Mouse (Mus musculus) monocyte, adult 2 months (primary cell): ENCODE results near the gene Slc28a3.

ENCODE experiments used
- DNase-seq, 2 experiments: peaks; one replicate each; pipeline ENCODE4 v3.0.0; 2022; ENCODE audit warnings: low spot score in 2 of 2, low read depth in 1 of 2

Gene Slc28a3

DNA sequence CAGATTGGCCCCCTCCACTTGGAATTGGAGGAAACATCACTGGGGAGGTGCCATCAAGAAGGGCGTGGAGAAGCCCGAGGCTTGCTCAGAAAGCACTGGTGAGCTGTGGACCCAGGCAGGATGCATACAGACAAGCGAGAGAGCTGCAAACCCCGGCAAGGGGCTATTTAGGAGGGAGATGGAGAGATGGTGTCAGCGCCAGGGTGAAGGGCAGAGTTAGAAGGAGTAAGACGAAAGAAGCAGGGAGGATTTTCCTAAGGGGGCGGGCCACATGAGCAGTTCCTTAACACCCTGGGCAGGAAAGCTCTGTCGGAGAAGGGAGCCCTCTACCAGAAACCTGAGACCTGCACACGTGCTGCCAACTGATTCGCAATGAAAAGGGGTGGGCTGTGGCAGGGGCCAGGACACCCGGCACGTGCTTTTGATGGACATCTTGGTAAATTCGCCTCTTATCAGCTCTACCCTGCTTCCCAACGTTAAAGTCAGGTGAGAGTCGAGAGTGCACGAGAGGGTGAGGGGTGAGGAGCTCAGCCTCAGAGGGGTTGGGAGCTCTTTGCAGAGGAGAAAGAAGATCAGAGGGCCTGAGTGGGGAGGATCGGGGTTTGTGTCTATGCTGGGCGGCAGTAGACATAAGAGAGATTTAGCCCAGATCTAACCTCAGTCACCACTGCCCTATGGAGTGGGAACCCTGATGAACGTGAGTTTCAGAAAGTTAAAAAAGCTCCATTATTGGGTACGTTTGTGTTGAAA, 87.5 kb downstream of the Slc28a3 start:
- DNase-seq = no peak

DNA sequence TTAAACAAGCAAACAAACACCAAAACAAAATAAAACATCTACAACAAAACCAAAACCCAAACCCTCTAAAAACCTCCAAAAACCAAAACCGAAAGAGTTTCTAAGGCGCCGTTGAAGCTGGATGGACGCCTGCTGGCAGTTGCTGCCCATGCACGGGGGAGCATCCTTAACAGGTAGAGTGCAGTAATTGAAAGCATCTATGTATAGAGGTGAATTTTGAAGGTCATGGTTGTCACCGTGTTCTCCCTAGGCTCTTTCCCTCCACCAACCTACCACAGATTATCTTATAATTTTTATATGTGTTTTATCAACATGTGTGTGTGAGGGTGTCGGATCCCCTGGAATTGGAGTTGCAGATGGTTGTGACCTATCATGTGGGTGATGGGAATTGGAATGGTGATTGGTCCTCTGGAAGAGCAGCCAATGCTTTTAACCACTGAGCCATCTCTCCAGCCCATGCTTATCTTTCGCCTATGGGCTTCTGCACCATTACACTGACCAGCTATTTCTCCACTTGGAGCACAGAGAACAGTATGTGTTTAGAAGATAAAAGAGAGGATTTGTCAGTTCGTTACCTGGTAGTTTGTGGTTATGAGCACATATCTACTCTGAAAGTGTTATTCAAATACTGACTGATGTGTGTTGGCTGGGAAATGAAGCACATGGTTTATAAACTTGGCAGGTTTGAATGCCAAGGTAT, 89.2 kb downstream of the Slc28a3 start:
- DNase-seq = no peak

DNA sequence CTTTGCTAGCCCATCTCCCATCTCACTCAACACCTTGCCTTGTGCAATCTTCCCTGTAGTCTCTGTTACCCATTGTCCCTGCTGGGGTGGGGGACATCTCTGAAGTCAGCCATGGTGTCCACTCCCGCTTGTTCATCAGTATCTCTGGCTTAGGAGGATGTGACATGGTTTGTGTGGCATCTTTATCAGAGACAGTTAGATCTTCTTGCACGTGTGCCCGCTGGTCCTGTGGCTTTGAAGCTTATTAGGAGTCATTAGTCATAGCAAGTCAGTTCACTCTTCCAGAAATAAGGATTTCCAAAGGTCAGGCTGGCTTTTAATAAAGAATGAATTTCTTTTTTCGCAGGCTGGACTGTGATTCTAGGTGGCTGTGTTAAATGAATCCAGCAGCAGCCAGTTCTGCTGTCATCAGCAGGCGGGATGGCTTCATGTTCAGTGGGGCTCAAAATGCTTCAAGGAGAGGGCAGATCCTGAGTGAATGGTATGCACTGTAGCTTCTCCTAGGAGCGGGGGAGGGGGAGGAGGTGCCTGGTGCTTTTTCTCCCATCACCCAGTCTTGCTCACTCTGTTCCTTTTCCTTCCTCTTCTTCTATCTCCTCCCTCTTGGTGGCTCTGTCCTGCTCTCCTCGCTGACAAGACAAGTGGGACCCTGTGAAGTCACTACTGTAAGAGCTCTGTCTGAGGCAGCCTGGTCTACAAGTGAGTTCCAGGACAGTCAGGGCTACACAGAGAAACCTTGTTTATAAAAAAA, 89.9 kb downstream of the Slc28a3 start:
- DNase-seq = no peak

DNA sequence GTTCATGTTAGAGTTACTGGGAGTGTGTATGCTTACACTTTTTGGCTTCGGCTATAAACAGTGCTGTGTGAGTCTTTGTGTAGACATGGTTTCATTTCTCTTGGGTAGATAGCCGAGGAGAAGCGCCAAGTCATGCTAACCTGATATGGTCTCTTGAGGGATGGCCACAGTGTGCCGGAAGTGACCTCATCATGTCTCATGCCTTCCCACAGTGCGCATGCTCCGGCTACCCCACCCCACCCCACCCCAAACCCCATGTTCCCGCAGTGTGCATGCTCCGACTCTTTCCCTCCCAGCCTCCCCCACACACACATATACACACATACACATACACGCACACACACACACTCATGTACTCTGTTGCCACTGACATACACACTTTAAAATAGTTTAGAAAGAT, 90.6 kb downstream of the Slc28a3 start:
- DNase-seq = no peak

DNA sequence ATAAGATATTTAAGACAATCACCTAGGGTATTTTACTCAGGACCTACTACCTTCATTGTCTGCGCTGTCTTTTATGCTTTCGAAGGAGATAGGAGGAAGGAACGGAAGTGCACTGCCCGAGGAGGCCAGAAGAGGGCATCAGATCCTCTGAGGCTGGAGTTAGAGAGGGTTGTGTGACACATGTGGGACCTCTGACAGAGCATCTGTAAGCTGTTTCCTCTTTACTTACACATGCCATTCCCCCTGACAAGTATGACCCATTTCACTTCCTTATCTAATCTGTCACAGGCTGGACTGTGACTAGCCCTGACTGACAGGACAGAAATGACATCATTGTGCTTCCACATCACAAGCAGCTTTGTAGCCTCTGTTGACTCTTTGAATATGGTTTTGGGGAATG, 94.4 kb downstream of the Slc28a3 start:
- DNase-seq = peak; percentile 21 to 34

DNA sequence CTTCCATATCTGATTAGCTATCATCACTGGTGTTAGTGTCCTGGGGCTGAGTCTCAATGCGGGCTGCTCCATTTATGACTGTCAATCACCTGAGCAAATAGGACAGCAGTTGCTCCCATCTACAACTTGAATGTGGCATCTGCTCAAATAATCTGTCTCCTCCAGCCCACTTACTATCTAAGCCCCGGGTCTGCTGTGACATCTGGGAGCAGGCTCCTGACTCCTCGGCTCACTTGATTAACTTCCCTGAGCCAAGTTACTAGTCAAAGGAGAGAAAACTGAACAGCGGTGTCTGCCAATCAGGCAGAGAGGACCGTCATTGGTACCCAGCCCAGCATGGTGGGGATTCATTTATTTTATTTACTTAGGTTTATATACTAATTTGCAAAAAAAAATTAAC, 95.0 kb downstream of the Slc28a3 start:
- DNase-seq = no peak

DNA sequence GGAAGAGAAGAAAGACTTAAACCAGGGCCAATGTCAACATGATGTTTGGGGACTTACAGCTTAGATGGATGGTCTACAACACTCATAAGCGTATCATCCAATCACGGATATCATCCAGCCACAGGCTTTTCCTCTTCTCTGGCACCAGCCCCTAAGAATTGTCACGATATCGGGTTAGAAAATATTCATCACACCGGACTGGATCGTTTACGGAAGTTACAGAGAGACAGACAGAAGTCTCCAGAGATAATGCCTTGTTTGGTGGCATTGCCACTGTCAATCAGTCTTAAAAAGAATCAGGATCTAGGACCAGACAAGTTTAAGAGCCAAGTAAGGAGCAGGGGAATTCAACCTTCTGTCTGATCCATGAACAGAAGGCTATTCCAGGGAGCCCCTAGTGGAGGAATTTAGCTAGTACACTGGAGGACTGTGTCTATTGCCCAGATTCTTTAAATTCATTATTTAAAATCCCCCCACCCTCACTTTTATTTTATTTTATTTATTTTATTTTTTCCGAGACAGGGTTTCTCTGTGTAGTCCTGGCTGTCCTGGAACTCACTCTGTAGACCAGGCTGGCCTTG, 96.4 kb downstream of the Slc28a3 start:
- DNase-seq = no peak

DNA sequence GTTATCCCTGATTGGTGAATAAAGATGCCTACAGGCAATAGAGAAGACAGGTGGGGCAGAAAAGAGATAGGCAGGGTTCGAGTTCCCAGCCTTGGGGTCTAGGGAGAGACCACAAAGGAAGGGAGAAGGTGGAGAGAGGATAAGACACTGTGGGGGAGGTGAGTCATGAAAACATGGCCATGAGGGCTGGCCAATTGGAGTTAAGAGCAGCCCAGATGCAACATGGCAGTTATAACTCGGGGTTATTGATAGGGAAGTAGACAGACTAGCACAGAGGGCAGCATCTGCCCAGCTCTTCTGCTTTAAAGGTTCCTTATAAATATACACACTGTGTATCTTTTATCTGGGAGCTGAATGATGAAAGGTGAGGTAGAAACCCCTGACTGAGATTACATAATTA, 98.8 kb downstream of the Slc28a3 start:
- DNase-seq = no peak

DNA sequence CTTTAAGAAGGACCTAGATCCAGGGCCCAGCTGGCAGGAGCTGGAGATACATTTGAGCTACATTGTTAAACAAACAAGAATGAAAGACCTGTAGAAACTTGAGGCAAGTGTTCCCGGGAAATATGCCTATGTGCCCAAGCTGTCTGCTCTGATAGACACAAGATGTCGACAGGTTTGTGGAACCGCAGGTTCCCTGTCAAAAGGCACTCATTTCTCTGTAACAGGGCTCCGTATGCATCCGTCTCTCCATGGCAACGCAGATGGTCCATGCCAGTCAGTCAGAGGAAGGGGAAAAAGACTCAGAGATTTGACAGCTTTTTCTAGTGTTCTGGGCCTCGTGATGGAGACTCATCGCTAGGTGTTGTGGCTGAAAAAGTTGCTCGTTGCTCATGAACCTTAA, 99.4 kb downstream of the Slc28a3 start:
- DNase-seq = no peak

DNA sequence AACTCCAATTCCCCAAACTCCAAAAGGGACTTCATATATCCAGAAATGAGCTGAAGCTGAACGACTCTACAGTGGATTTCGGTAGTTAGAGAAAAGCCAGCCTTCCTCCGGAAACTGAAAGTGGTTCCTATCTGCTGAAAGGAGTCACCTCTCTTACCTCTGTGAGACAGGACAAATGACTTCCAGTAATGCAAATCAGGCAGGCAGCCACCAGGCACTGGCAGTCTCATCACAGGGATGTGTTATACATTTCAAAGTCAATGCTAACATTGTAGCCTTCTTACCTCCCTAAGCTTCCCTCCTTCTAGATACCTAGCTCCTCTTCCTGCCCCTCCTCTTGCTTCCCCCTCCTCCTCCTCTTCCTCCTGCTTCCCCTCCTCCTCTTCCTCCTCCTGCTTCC, 101.4 kb downstream of the Slc28a3 start:
- no peak for DNase-seq

DNA sequence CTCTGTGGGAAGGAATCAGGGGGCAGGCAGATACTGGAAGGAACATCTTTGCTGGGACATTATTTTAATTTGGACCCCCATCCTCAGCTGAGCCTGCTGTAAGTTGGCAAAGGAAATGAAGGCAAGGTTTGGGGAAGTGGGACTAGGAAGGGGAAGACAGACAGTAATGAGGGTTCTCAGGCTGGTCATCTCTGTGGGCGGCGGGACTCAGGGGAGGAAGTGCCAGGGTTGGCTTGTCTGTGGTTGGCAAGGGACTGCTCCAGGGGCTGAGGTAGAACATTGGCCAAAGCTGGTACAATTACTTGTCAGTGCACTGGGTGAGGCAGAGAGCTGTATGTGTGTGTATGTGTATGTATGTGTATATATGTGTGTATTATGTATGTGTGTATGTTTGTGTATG, 107.1 kb downstream of the Slc28a3 start:
- peak; percentile 41 to 55 for DNase-seq

DNA sequence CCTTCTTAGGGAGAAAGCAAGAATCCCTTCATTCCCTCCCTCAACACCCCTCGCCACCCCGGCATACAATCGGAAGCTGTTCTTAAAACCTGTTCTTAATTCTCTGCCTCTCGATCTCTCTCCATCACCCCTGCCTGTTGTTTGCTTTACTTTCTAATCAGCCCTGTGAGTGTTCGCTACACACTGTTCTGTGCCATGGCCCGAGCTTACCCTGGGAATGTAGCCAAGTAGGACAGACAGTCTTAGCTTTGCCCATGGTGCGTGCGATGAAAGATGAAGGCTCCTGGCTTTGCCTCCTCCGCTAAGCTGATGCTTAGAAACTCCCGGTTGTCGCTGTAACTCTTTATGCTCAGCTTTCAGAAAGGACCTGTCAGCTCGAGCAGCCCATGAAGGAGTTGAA, 112.9 kb downstream of the Slc28a3 start:
- no peak for DNase-seq
